Mouse (Mus musculus): ENCODE measurements around the gene Hyal3. TPM values are rescaled to one million over a fixed set of nuclear protein-coding genes. Genes with fewer than 3 reads are reported as not detected.

Gene Hyal3
- total RNA-seq, 1 experiment, result 0.54 TPM

- no peak overlapping the region for H3K9ac ChIP-seq (ENCODE audit: insufficient read depth, low read depth, low read length, poor library complexity, severe bottlenecking)
- no peaks in the 10 kb centered on the region for H3K9me3 ChIP-seq (ENCODE audit: control insufficient read depth, insufficient read depth, low read depth, low read length)
- H3K4me1 ChIP-seq (ENCODE audit: control insufficient read depth in 2 of 2, insufficient read depth in 2 of 2, low read length in 2 of 2, poor library complexity in 1 of 2), result peaks cover 4 to 17% of the 10 kb centered on the region in 2 experiments; a peak in 3 of 4 replicates
- DNase-seq (ENCODE audit: low read depth, low spot score), result no peak
- TF ChIP-seq ZC3H11A (IDR thresholded peaks at IDR 0.05; ENCODE audit: borderline replicate concordance, low read depth, low read length) (no peak), MAFK (IDR thresholded peaks at IDR 0.05; ENCODE audit: insufficient read depth, low read depth, low read length) (no peak), CHD2 (IDR thresholded peaks at IDR 0.05; ENCODE audit: low read depth, low read length) (no peak), HCFC1 (IDR thresholded peaks at IDR 0.05; ENCODE audit: borderline replicate concordance, insufficient read depth, low read length) (no peak), ZNF384 (IDR thresholded peaks at IDR 0.05; ENCODE audit: low read depth, low read length) (no peak)
- no peak overlapping the region for H3K27ac ChIP-seq (ENCODE audit: insufficient read depth, low read depth, low read length, poor library complexity, severe bottlenecking)
- H3K36me3 ChIP-seq (ENCODE audit: control insufficient read depth, insufficient read depth, low read length, poor library complexity, severe bottlenecking), result peaks cover 22% of the 10 kb centered on the region
- in situ Hi-C loops (cut with MboI; ENCODE audit: low sequenced_read_pairs in 2 of 2, unreplicated experiment in 2 of 2), result no loop called here
- H3K4me3 ChIP-seq (ENCODE audit: insufficient read depth in 1 of 2, low read depth in 1 of 2, low read length in 2 of 2, poor library complexity in 1 of 2, severe bottlenecking in 1 of 2), result no peak overlapping the region
Measured at GRCm38 (mm10) chr9:107538711-107539110, 41.9 kb upstream of the Hyal3 start.

GRCm38 (mm10) chr9:107539940-107540339 lies 40.7 kb upstream of the Hyal3 start:
- peaks cover 4 to 19% of the 10 kb centered on the region in 2 experiments; a peak in 3 of 4 replicates for H3K4me1 ChIP-seq (ENCODE audit: control insufficient read depth in 2 of 2, insufficient read depth in 2 of 2, low read length in 2 of 2, poor library complexity in 1 of 2)
- H3K4me3 ChIP-seq (ENCODE audit: insufficient read depth in 1 of 2, low read depth in 1 of 2, low read length in 2 of 2, poor library complexity in 1 of 2, severe bottlenecking in 1 of 2), result no peak overlapping the region
- no peaks in the 10 kb centered on the region for H3K9me3 ChIP-seq (ENCODE audit: control insufficient read depth, insufficient read depth, low read depth, low read length)
- no peak overlapping the region for H3K27ac ChIP-seq (ENCODE audit: insufficient read depth, low read depth, low read length, poor library complexity, severe bottlenecking)
- no peak for TF ChIP-seq ZNF384 (IDR thresholded peaks at IDR 0.05; ENCODE audit: low read depth, low read length)
- peaks cover 28% of the 10 kb centered on the region for H3K36me3 ChIP-seq (ENCODE audit: control insufficient read depth, insufficient read depth, low read length, poor library complexity, severe bottlenecking)
- in situ Hi-C loops (cut with MboI; ENCODE audit: low sequenced_read_pairs in 2 of 2, unreplicated experiment in 2 of 2), result no loop called here
- H3K9ac ChIP-seq (ENCODE audit: insufficient read depth, low read depth, low read length, poor library complexity, severe bottlenecking), result no peak overlapping the region
- no peak for DNase-seq (ENCODE audit: low read depth, low spot score)

- no peak overlapping the region for H3K4me3 ChIP-seq (ENCODE audit: insufficient read depth in 1 of 2, low read depth in 1 of 2, low read length in 2 of 2, poor library complexity in 1 of 2, severe bottlenecking in 1 of 2)
- in situ Hi-C loops (cut with MboI; ENCODE audit: low sequenced_read_pairs in 2 of 2, unreplicated experiment in 2 of 2), result no loop called here
- H3K4me1 ChIP-seq (ENCODE audit: control insufficient read depth in 2 of 2, insufficient read depth in 2 of 2, low read length in 2 of 2, poor library complexity in 1 of 2), result peaks cover 3 to 19% of the 10 kb centered on the region in 2 experiments; a peak in 3 of 4 replicates
- H3K9me3 ChIP-seq (ENCODE audit: control insufficient read depth, insufficient read depth, low read depth, low read length), result no peaks in the 10 kb centered on the region
- peaks cover 28% of the 10 kb centered on the region for H3K36me3 ChIP-seq (ENCODE audit: control insufficient read depth, insufficient read depth, low read length, poor library complexity, severe bottlenecking)
- DNase-seq (ENCODE audit: low read depth, low spot score), result no peak
- no peak overlapping the region for H3K9ac ChIP-seq (ENCODE audit: insufficient read depth, low read depth, low read length, poor library complexity, severe bottlenecking)
- no peak overlapping the region for H3K27ac ChIP-seq (ENCODE audit: insufficient read depth, low read depth, low read length, poor library complexity, severe bottlenecking)
- no peak for TF ChIP-seq ZC3H11A (IDR thresholded peaks at IDR 0.05; ENCODE audit: borderline replicate concordance, low read depth, low read length)
- TF ChIP-seq MAFK (IDR thresholded peaks at IDR 0.05; ENCODE audit: insufficient read depth, low read depth, low read length), result no peak
- no peak for TF ChIP-seq CHD2 (IDR thresholded peaks at IDR 0.05; ENCODE audit: low read depth, low read length)
- no peak for TF ChIP-seq ZNF384 (IDR thresholded peaks at IDR 0.05; ENCODE audit: low read depth, low read length)
- no peak for TF ChIP-seq HCFC1 (IDR thresholded peaks at IDR 0.05; ENCODE audit: borderline replicate concordance, insufficient read depth, low read length)
Measured at GRCm38 (mm10) chr9:107540420-107540819, 40.2 kb upstream of the Hyal3 start.

GRCm38 (mm10) chr9:107541005-107541404 lies 39.6 kb upstream of the Hyal3 start:
- H3K27ac ChIP-seq (ENCODE audit: insufficient read depth, low read depth, low read length, poor library complexity, severe bottlenecking), result no peak overlapping the region
- no peak for DNase-seq (ENCODE audit: low read depth, low spot score)
- in situ Hi-C loops (cut with MboI; ENCODE audit: low sequenced_read_pairs in 2 of 2, unreplicated experiment in 2 of 2), result no loop called here
- peak overlapping the region; percentile 80 to 93 for H3K4me3 ChIP-seq (ENCODE audit: insufficient read depth in 1 of 2, low read depth in 1 of 2, low read length in 2 of 2, poor library complexity in 1 of 2, severe bottlenecking in 1 of 2)
- H3K4me1 ChIP-seq (ENCODE audit: control insufficient read depth in 2 of 2, insufficient read depth in 2 of 2, low read length in 2 of 2, poor library complexity in 1 of 2), result peaks cover 0 to 15% of the 10 kb centered on the region in 2 experiments; a peak in 3 of 4 replicates
- H3K9me3 ChIP-seq (ENCODE audit: control insufficient read depth, insufficient read depth, low read depth, low read length), result no peaks in the 10 kb centered on the region
- TF ChIP-seq ZNF384 (IDR thresholded peaks at IDR 0.05; ENCODE audit: low read depth, low read length), result no peak
- no peak for TF ChIP-seq MAFK (IDR thresholded peaks at IDR 0.05; ENCODE audit: insufficient read depth, low read depth, low read length)
- no peak for TF ChIP-seq ZC3H11A (IDR thresholded peaks at IDR 0.05; ENCODE audit: borderline replicate concordance, low read depth, low read length)
- TF ChIP-seq CHD2 (IDR thresholded peaks at IDR 0.05; ENCODE audit: low read depth, low read length), result no peak
- no peak for TF ChIP-seq HCFC1 (IDR thresholded peaks at IDR 0.05; ENCODE audit: borderline replicate concordance, insufficient read depth, low read length)
- no peak overlapping the region for H3K9ac ChIP-seq (ENCODE audit: insufficient read depth, low read depth, low read length, poor library complexity, severe bottlenecking)
- peaks cover 28% of the 10 kb centered on the region for H3K36me3 ChIP-seq (ENCODE audit: control insufficient read depth, insufficient read depth, low read length, poor library complexity, severe bottlenecking)

Measured in ES-E14 (cell line).